9 mouse cellular contexts compared by ENCODE assay signal in the genomic region with DNA sequence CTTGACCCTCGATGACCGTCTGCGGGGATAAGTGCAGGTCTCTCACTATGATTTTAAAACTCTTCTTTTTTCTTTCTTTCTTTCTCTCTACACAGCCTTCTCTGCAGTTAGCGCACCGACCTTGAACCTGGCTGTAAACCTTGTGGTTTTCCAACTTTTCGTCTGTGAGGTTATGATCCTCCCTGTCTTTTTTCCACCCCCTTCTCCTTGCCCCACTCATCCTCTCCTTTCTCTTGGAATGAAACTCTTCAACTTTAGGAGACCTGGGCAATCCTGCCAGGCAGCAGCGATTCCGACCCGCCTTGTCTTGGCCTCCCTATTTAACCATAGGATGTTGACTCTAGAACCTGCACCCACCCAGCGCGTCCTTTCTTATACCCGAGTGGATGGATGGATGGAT. TPM values are rescaled to one million over a fixed set of nuclear protein-coding genes. Genes with fewer than 3 reads are reported as not detected.
A peak's percentile ranks its signal among the peaks of the same experiment; 100 is the strongest.
DNase-seq lines count a peak whose midpoint lies in the region; ATAC-seq and TF ChIP-seq lines count a peak whose summit lies in the region.
"Had no signal": no experiment of that assay in that cellular context is flagged by ENCODE, and none has a peak within 500 bp of the region (broad histone marks: within the 10 kb centered on the region; RNA-seq: fewer than 3 reads in every experiment).

No protein-coding gene starts in this region.

- ATAC-seq in kidney, embryonic 15.5 days (replicated peaks; ENCODE audit: low FRiP score): no peak
- no peak for ATAC-seq in embryonic facial prominence, embryonic 12.5 days (ENCODE audit: insufficient number of reproducible peaks, insufficient read depth, low FRiP score, low TSS enrichment)
- no peak for ATAC-seq in hindbrain, postnatal 0 days

- no peaks in the 10 kb centered on the region for H3K36me3 ChIP-seq in kidney, embryonic 15.5 days
- H3K36me3 ChIP-seq in embryonic facial prominence, embryonic 12.5 days: no peaks in the 10 kb centered on the region
- H3K36me3 ChIP-seq in hindbrain, postnatal 0 days (ENCODE audit: insufficient read depth, low read length): no peaks in the 10 kb centered on the region

- H3K27ac ChIP-seq in kidney, embryonic 15.5 days: no peak overlapping the region
- H3K27ac ChIP-seq in embryonic facial prominence, embryonic 12.5 days: no peak overlapping the region
- no peak overlapping the region for H3K27ac ChIP-seq in hindbrain, postnatal 0 days

- peaks cover 29% of the 10 kb centered on the region for H3K4me1 ChIP-seq in kidney, embryonic 15.5 days
- H3K4me1 ChIP-seq in embryonic facial prominence, embryonic 12.5 days: no peaks in the 10 kb centered on the region
- H3K4me1 ChIP-seq in hindbrain, postnatal 0 days (ENCODE audit: insufficient read depth, low read length): peaks cover 6% of the 10 kb centered on the region; the same call in 1 of the 2 replicates

- DNase-seq in kidney, adult 9 months: no peak
- no peak for DNase-seq in hindbrain, postnatal 0 days (ENCODE audit: low spot score)
- peak; percentile 15 for DNase-seq in naive thymus-derived CD4-positive, alpha-beta T cell, adult 2 months (ENCODE audit: low read depth)
- DNase-seq in left cerebral cortex, adult 8-10 months (ENCODE audit: low spot score in 2 of 2): no peak
- no peak for DNase-seq in gastrocnemius, postnatal 4 days (ENCODE audit: low spot score in 2 of 2)
- no peak for DNase-seq in thymus, postnatal 0 days (ENCODE audit: low spot score)

- H3K9me3 ChIP-seq in kidney, embryonic 15.5 days (replicated peaks): no peaks in the 10 kb centered on the region
- H3K9me3 ChIP-seq in embryonic facial prominence, embryonic 12.5 days: no peaks in the 10 kb centered on the region
- no peaks in the 10 kb centered on the region for H3K9me3 ChIP-seq in hindbrain, postnatal 0 days (ENCODE audit: low read length)

- peaks cover 93% of the 10 kb centered on the region for H3K27me3 ChIP-seq in kidney, embryonic 15.5 days
- peaks cover 61% of the 10 kb centered on the region for H3K27me3 ChIP-seq in embryonic facial prominence, embryonic 12.5 days
- peaks cover 55% of the 10 kb centered on the region for H3K27me3 ChIP-seq in hindbrain, postnatal 0 days (ENCODE audit: insufficient read depth, low read length)

- peak overlapping the region; percentile 54 for H3K4me3 ChIP-seq in kidney, embryonic 15.5 days (replicated peaks)
- peak overlapping the region; percentile 49 for H3K4me3 ChIP-seq in embryonic facial prominence, embryonic 12.5 days
- peak overlapping the region; percentile 47 for H3K4me3 ChIP-seq in hindbrain, postnatal 0 days (ENCODE audit: low read length)

- H3K4me2 ChIP-seq in kidney, embryonic 15.5 days: peak overlapping the region; percentile 90
- peak overlapping the region; percentile 93 for H3K4me2 ChIP-seq in embryonic facial prominence, embryonic 12.5 days (replicated peaks)
- H3K4me2 ChIP-seq in hindbrain, postnatal 0 days (ENCODE audit: low read depth, low read length): peak overlapping the region; percentile 78

- WGBS in kidney, embryonic 15.5 days: 5% methylated on average over 12 of the region's 12 CpGs
- 2% methylated on average over 12 of the region's 12 CpGs for WGBS in embryonic facial prominence, embryonic 12.5 days
- WGBS in hindbrain, postnatal 0 days: 10% methylated on average over 12 of the region's 12 CpGs

- H3K9ac ChIP-seq in kidney, embryonic 15.5 days: peak overlapping the region; percentile 44
- H3K9ac ChIP-seq in embryonic facial prominence, embryonic 12.5 days: peak overlapping the region; percentile 60; the same call in 1 of the 2 replicates
- H3K9ac ChIP-seq in hindbrain, postnatal 0 days (replicated peaks; ENCODE audit: low read length): 0 out of 2 replicates have a peak overlapping the region, but pooled peaks have one; percentile 46

- no peak for TF ChIP-seq CTCF in hindbrain, postnatal 0 days (IDR thresholded peaks at IDR 0.05; ENCODE audit: low read depth)

RNA-seq across cellular contexts. Expression of a gene that starts 9.8 kb away (rescaled TPM):
- polyA plus RNA-seq in kidney, embryonic 15.5 days (2015; fragmentation: Nextera tagmentation; extraction: Ambion mirVana): 0.14 TPM in 1 of 2 replicates, not detected in the other
- 0.26 and 2.2 TPM in 2 replicates for polyA plus RNA-seq in embryonic facial prominence, embryonic 12.5 days (2016; fragmentation: Nextera tagmentation; extraction: Ambion mirVana)
- total RNA-seq in hindbrain, postnatal 0 days (2014; rRNA removed): 0.58 and 1.1 TPM in 2 replicates
- polyA plus RNA-seq in hindbrain, postnatal 0 days (2015; fragmentation: Nextera tagmentation; extraction: Ambion mirVana): 0.48 and 0.50 TPM in 2 replicates
- total RNA-seq in left cerebral cortex, adult 8-10 months (2022): 100 to 1,000 TPM; 105 to 130 (median 109) TPM
- under 1 TPM; 0.36 to 0.49 TPM for total RNA-seq in gastrocnemius, postnatal 4 days (2021)
- 0.05 TPM in 1 of 2 replicates, not detected in the other for polyA plus RNA-seq in thymus, postnatal 0 days (2015; fragmentation: Nextera tagmentation; extraction: Ambion mirVana)
- total RNA-seq: MEL had no signal
